Mouse (Mus musculus) midbrain, embryonic 13.5 days (tissue): Measurements from ENCODE around the gene Rnf38. TPM values are rescaled to one million over a fixed set of nuclear protein-coding genes. Genes with fewer than 3 reads are reported as not detected.
A peak's percentile ranks its signal among the peaks of the same experiment; 100 is the strongest.

Experiments used
- ATAC-seq: fragments of 200-750 bp; cut with Nextera tagmentation; 2 replicates; pipeline ENCODE4 v1.8.0; 2017; ENCODE audit warnings: mild to moderate bottlenecking, moderate TSS enrichment, moderate library complexity
- H3K27ac ChIP-seq: fragments of 300-500 bp; sonication (generic); 2 replicates; pipeline ENCODE4 v1.5.1; 2015; ENCODE audit warnings: inconsistent platforms, mild to moderate bottlenecking, moderate library complexity
- H3K27me3 ChIP-seq: fragments of 300-500 bp; sonication (generic); 2 replicates; pipeline ENCODE4 v1.6.1; 2015; ENCODE audit warnings: mild to moderate bottlenecking, inconsistent platforms
- H3K36me3 ChIP-seq: fragments of 300-500 bp; sonication (generic); 2 replicates; pipeline ENCODE4 v1.6.1; 2015; ENCODE audit warnings: mild to moderate bottlenecking, inconsistent platforms
- H3K4me1 ChIP-seq: fragments of 300-500 bp; sonication (generic); replicated peaks from 2 replicates; pipeline ENCODE4 v1.6.1; 2015; ENCODE audit warnings: inconsistent platforms
- H3K4me2 ChIP-seq: fragments of 300-500 bp; sonication (generic); replicated peaks from 2 replicates; pipeline ENCODE4 v1.6.1; 2015; ENCODE audit warnings: moderate library complexity, mild to moderate bottlenecking, inconsistent platforms
- H3K4me3 ChIP-seq: fragments of 300-500 bp; sonication (generic); replicated peaks from 2 replicates; pipeline ENCODE4 v1.5.1; 2015; ENCODE audit warnings: mild to moderate bottlenecking, inconsistent platforms
- H3K9ac ChIP-seq: fragments of 300-500 bp; sonication (generic); replicated peaks from 2 replicates; pipeline ENCODE4 v1.6.1; 2015; ENCODE audit warnings: mild to moderate bottlenecking, inconsistent platforms
- H3K9me3 ChIP-seq: fragments of 300-500 bp; sonication (generic); 2 replicates; pipeline ENCODE4 v1.6.1; 2016; ENCODE audit warnings: mild to moderate bottlenecking, inconsistent platforms
- WGBS: fragments of 180-500 bp; shearing (Covaris S2); methylation state at CpG from one replicate; pipeline ENCODE4 v1.1.7; 2015; 5-methylcytosine and 5-hydroxymethylcytosine counted together
- polyA plus RNA-seq: library from polyadenylated mRNA; unstranded; fragments of >200 nt; fragmentation: Nextera tagmentation; extraction: Ambion mirVana; gene quantifications from 2 replicates; pipeline ENCODE4 v1.2.1, GENCODE M21; 2015

Rnf38 gene
- polyA plus RNA-seq, 1 experiment from 2014 or later = 50.6 TPM

- Histone ChIP-seq H3K27me3 (no peaks in the 10 kb centered on the region), H3K27ac (no peak overlapping the region), H3K4me2 (no peak overlapping the region; the same call in 1 of the 2 replicates), H3K36me3 (0 out of 2 replicates have a peak, but pooled peaks cover 3% of the 10 kb centered on the region), H3K9me3 (no peaks in the 10 kb centered on the region), H3K4me1 (peaks cover 58% of the 10 kb centered on the region), H3K4me3 (no peak overlapping the region), H3K9ac (no peak overlapping the region)
- ATAC-seq = no peak
- 78% methylated on average over 2 of the region's 2 CpGs for WGBS
Measured at GRCm38 (mm10) chr4:44163034-44163433, 70.6 kb downstream of the Rnf38 start.

- H3K27me3 ChIP-seq = no peaks in the 10 kb centered on the region
- H3K4me3 ChIP-seq = no peak overlapping the region
- no peaks in the 10 kb centered on the region for H3K9me3 ChIP-seq
- H3K4me1 ChIP-seq = peaks cover 55% of the 10 kb centered on the region
- H3K9ac ChIP-seq = 0 out of 2 replicates have a peak overlapping the region, but pooled peaks have one; percentile 10
- no peak for ATAC-seq
- WGBS = 57% methylated on average over 13 of the region's 13 CpGs
- H3K4me2 ChIP-seq = no peak overlapping the region
- 0 out of 2 replicates have a peak, but pooled peaks cover 6% of the 10 kb centered on the region for H3K36me3 ChIP-seq
- no peak overlapping the region for H3K27ac ChIP-seq
Measured at GRCm38 (mm10) chr4:44160990-44161689, 72.4 kb downstream of the Rnf38 start.

DNA sequence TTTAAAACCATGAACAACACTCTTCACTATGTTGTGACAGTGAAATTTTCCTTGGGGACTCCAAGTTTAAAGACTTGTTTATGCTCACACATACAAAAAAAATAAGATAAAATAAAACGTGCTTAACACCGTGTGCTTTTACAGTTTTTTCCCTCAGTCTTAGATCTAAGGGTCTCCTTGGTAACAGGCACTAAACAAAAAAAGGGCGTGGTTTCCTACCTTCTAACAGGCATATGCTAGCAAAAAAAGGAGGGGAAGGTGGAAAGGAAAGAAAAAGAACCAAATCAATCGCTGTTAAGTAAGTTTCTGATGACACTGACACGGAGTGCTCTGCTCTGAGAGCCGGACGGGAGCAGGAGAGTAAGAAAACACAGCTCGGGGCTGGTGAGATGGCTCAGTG, 73.8 kb downstream of the Rnf38 start:
- Histone ChIP-seq H3K9ac (no peak overlapping the region), H3K4me1 (peaks cover 43% of the 10 kb centered on the region), H3K27ac (no peak overlapping the region), H3K9me3 (no peaks in the 10 kb centered on the region), H3K4me2 (no peak overlapping the region), H3K36me3 (0 out of 2 replicates have a peak, but pooled peaks cover 6% of the 10 kb centered on the region), H3K27me3 (no peaks in the 10 kb centered on the region), H3K4me3 (no peak overlapping the region)
- 91% methylated on average over 8 of the region's 8 CpGs for WGBS
- no peak for ATAC-seq

- WGBS = 79% methylated on average over 6 of the region's 6 CpGs
- Histone ChIP-seq H3K4me2 (no peak overlapping the region), H3K27me3 (no peaks in the 10 kb centered on the region), H3K36me3 (peaks cover 10% of the 10 kb centered on the region; the same call in 1 of the 2 replicates), H3K27ac (no peak overlapping the region), H3K4me3 (no peak overlapping the region), H3K9me3 (no peaks in the 10 kb centered on the region), H3K4me1 (peaks cover 9% of the 10 kb centered on the region), H3K9ac (no peak overlapping the region)
- ATAC-seq = no peak
Measured at GRCm38 (mm10) chr4:44156481-44156880, 77.1 kb downstream of the Rnf38 start.

DNA sequence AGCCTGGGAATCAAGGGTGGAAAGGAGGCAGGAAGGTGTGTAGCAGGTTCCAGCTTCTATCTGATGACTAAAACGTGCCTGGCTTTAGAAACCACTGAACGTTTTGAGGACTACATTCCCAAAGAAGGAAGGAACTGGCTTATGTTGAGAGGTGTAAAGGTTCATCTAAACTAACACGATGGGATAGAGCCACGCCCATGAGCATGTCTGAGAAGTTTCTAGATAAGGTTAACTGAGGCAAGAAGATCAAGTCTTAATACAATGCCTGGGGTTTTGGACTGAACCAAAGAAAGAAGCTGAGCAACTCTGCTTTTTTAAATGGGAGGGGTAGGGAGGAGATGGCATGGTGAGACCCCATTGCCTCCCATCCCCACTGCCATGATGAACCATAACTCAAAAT, 78.7 kb downstream of the Rnf38 start:
- Histone ChIP-seq H3K27ac (no peak overlapping the region), H3K4me2 (no peak overlapping the region), H3K27me3 (no peaks in the 10 kb centered on the region), H3K9ac (no peak overlapping the region), H3K4me3 (no peak overlapping the region), H3K36me3 (peaks cover 22% of the 10 kb centered on the region), H3K4me1 (no peaks in the 10 kb centered on the region; the same call in 1 of the 2 replicates), H3K9me3 (no peaks in the 10 kb centered on the region)
- no peak for ATAC-seq
- WGBS = 92% methylated on average over 4 of the region's 4 CpGs

DNA sequence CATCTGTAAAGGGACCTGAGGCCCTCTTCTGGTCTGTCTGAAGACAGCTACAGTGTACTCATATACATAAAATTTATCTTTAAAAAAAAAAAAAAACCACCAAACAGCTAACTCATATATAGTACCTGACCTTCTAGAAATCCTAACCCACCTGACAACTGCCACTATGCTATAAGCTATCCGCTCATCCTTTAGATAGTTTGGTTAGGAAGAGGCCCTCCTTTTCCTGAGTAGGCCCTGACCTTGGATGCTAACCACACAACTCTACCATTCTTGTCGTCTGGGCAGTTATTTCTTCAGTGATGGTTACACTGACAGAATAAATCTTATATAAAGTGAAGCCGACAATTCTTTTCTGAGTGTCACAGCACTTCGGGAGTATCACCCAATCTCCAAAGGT, 80.7 kb downstream of the Rnf38 start:
- H3K4me1 ChIP-seq = no peaks in the 10 kb centered on the region; the same call in 1 of the 2 replicates
- no peak overlapping the region for H3K4me2 ChIP-seq
- no peaks in the 10 kb centered on the region for H3K27me3 ChIP-seq
- H3K36me3 ChIP-seq = peaks cover 33% of the 10 kb centered on the region
- 93% methylated on average over 4 of the region's 4 CpGs for WGBS
- no peak overlapping the region for H3K4me3 ChIP-seq
- H3K27ac ChIP-seq = no peak overlapping the region
- no peaks in the 10 kb centered on the region for H3K9me3 ChIP-seq
- no peak for ATAC-seq
- no peak overlapping the region for H3K9ac ChIP-seq

GRCm38 (mm10) chr4:44126805-44127204, 106.8 kb downstream of the Rnf38 start:
- no peak for ATAC-seq
- Histone ChIP-seq H3K4me1 (no peaks in the 10 kb centered on the region), H3K27me3 (no peaks in the 10 kb centered on the region), H3K9ac (no peak overlapping the region), H3K4me3 (no peak overlapping the region), H3K27ac (no peak overlapping the region), H3K36me3 (peaks cover 71% of the 10 kb centered on the region), H3K4me2 (no peak overlapping the region), H3K9me3 (no peaks in the 10 kb centered on the region)
- 96% methylated on average over 12 of the region's 12 CpGs for WGBS

GRCm38 (mm10) chr4:44119410-44120201, 114.0 kb downstream of the Rnf38 start:
- peak; percentile 34; the same call in 1 of the 2 replicates for ATAC-seq
- H3K27me3 ChIP-seq = no peaks in the 10 kb centered on the region
- H3K27ac ChIP-seq = no peak overlapping the region
- WGBS = 57% methylated on average over 9 of the region's 9 CpGs
- no peaks in the 10 kb centered on the region for H3K4me1 ChIP-seq
- H3K4me3 ChIP-seq = no peak overlapping the region
- H3K9ac ChIP-seq = 0 out of 2 replicates have a peak overlapping the region, but pooled peaks have one; percentile 10
- peaks cover 11% of the 10 kb centered on the region for H3K36me3 ChIP-seq
- no peaks in the 10 kb centered on the region for H3K9me3 ChIP-seq
- no peak overlapping the region for H3K4me2 ChIP-seq

GRCm38 (mm10) chr4:44115046-44115445, 118.5 kb downstream of the Rnf38 start:
- Histone ChIP-seq H3K9ac (no peak overlapping the region), H3K27ac (no peak overlapping the region), H3K4me1 (peaks cover 9% of the 10 kb centered on the region), H3K9me3 (no peaks in the 10 kb centered on the region), H3K36me3 (no peaks in the 10 kb centered on the region), H3K4me2 (no peak overlapping the region), H3K27me3 (no peaks in the 10 kb centered on the region), H3K4me3 (no peak overlapping the region)
- WGBS = 86% methylated on average over 13 of the region's 13 CpGs
- ATAC-seq = no peak

GRCm38 (mm10) chr4:44113393-44114138, 120.0 kb downstream of the Rnf38 start:
- H3K4me3 ChIP-seq = no peak overlapping the region
- peaks cover 9% of the 10 kb centered on the region for H3K4me1 ChIP-seq
- H3K9me3 ChIP-seq = no peaks in the 10 kb centered on the region
- no peaks in the 10 kb centered on the region for H3K36me3 ChIP-seq
- no peak overlapping the region for H3K27ac ChIP-seq
- no peak overlapping the region for H3K9ac ChIP-seq
- H3K27me3 ChIP-seq = no peaks in the 10 kb centered on the region
- 0 out of 2 replicates have a peak, but pooled peaks have one; percentile 17 for ATAC-seq
- WGBS = 40% methylated on average over 16 of the region's 16 CpGs
- H3K4me2 ChIP-seq = no peak overlapping the region

DNA sequence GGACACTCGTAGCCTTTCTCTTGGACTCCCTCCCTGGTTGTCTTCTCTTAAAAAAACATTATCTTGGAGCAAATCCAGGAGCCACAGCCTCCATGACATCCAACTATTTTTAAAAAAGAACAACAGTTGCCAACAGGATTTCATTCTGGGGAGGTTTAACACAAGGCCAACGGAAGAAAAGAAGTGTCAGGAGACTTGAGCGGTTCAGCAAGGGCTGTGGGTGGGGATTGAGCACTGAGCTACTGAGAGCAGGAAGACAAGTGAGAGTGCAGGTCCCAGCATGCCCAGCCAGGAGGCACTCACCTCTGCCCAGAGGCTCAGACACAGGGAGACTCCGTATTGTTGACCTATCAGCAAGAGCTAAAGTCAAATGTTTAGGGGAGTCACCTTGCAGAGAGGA, 120.8 kb downstream of the Rnf38 start:
- H3K4me1 ChIP-seq = peaks cover 9% of the 10 kb centered on the region
- H3K27me3 ChIP-seq = no peaks in the 10 kb centered on the region
- H3K9ac ChIP-seq = no peak overlapping the region
- WGBS = 33% methylated on average over 4 of the region's 4 CpGs
- no peak overlapping the region for H3K4me2 ChIP-seq
- no peak overlapping the region for H3K27ac ChIP-seq
- ATAC-seq = no peak
- no peaks in the 10 kb centered on the region for H3K36me3 ChIP-seq
- no peaks in the 10 kb centered on the region for H3K9me3 ChIP-seq
- no peak overlapping the region for H3K4me3 ChIP-seq

DNA sequence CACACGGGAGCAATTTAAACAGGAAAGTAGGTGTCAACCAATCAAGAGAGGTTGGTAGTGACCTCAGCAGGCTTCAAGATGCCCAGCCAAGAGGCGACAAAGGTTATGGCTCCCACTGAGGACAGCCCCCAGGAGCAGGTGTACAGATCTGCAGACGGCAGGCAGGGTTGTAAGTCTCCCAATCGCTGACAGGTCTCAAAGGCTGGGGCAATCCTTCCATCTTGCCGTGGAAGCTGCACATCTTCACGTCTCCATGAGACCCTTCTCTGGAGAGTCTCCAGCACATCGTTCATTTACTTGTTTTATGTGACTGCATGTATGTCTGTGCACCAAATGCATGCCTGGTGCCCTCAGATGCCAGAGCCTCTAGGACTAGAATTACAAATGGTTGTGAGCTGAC, 122.8 kb downstream of the Rnf38 start:
- no peaks in the 10 kb centered on the region for H3K36me3 ChIP-seq
- ATAC-seq = no peak
- no peak overlapping the region for H3K4me3 ChIP-seq
- H3K9me3 ChIP-seq = no peaks in the 10 kb centered on the region
- WGBS = 84% methylated on average over 7 of the region's 7 CpGs
- H3K27me3 ChIP-seq = no peaks in the 10 kb centered on the region
- peaks cover 16% of the 10 kb centered on the region for H3K4me1 ChIP-seq
- no peak overlapping the region for H3K27ac ChIP-seq
- H3K4me2 ChIP-seq = no peak overlapping the region
- H3K9ac ChIP-seq = no peak overlapping the region
